Mouse (Mus musculus) testis, adult 2 months (tissue): ENCODE data around the gene Skint1.

ENCODE experiments used
- CTCF ChIP-seq: fragments of 200-500 bp; IDR thresholded peaks from 2 replicates; pipeline ENCODE4 v1.5.1; 2012; ENCODE audit warnings: low read depth, mild to moderate bottlenecking, inconsistent platforms, low read length, moderate library complexity; ENCODE audit not compliant: control insufficient read depth, insufficient read depth, insufficient replicate concordance
- POLR2A ChIP-seq: fragments of 200-500 bp; IDR thresholded peaks from 2 replicates; pipeline ENCODE4 v1.6.1; 2012; ENCODE audit warnings: low read depth, mild to moderate bottlenecking, inconsistent platforms, low read length, moderate library complexity; ENCODE audit not compliant: control insufficient read depth

- no peak for TF ChIP-seq CTCF
- no peak for TF ChIP-seq POLR2A
Observed at GRCm38 (mm10) chr4:111972623-111973022, 33.4 kb upstream of the Skint1 start, which contains the start of gene Skint7.
